ENCODE assay signal across 9 mouse cellular contexts in the genomic region with DNA sequence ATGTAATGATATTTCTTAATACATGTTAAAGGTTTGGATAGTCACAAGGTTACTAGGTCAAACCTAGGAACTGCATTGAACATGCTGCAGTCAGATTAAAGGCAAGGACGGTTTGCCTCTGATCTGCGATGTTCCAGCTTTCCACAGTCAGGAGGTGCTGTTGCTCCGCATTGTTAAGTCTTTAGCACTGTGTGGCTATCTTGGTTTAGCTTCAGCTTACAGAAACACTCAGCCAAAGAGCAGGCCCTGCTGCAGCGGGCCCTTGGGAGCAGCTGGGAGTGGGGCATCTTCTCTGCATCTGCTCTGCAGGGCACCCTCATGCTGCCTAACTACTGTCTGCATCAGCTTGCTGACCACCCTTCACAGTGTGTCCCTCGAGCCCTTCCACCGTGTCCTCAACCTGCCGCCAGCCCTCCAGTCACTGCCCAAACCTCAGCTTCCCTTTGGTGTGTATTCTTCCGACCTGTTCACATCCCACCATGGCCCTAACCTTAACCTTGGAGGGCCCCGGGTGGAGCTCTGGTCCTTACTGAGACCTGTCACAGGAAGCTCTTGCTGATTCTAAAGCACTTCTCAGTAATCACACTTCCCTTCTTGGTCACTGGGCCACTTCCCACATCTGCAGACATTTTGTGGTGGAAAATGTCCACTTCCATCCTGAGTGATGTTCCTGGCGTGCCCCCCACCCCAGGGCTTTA. TPM values are rescaled to one million over a fixed set of nuclear protein-coding genes. Genes with fewer than 3 reads are reported as not detected.
DNase-seq lines count a peak whose midpoint lies in the region; ATAC-seq and TF ChIP-seq lines count a peak whose summit lies in the region.
"Had no signal": no experiment of that assay in that cellular context is flagged by ENCODE, and none has a peak within 500 bp of the region (broad histone marks: within the 10 kb centered on the region; RNA-seq: fewer than 3 reads in every experiment).

No protein-coding gene starts in this region.

- no peak overlapping the region for H3ac ChIP-seq in C2C12 (ENCODE audit: control insufficient read depth, insufficient read length, low read depth)

- no peaks in the 10 kb centered on the region for H3K36me3 ChIP-seq in hindbrain, embryonic 11.5 days (ENCODE audit: control insufficient read depth, insufficient read depth, low read length)
- H3K36me3 ChIP-seq in hindbrain, embryonic 10.5 days = peaks cover 44% of the 10 kb centered on the region
- no peaks in the 10 kb centered on the region for H3K36me3 ChIP-seq in C2C12 (ENCODE audit: control insufficient read depth, insufficient read depth)
- peaks cover 44% of the 10 kb centered on the region for H3K36me3 ChIP-seq in intestine, postnatal 0 days (ENCODE audit: control insufficient read depth, insufficient read depth)

- no peak overlapping the region for H3K4me3 ChIP-seq in hindbrain, embryonic 11.5 days (ENCODE audit: low read depth, low read length)
- H3K4me3 ChIP-seq in hindbrain, embryonic 10.5 days = no peak overlapping the region
- no peak overlapping the region for H3K4me3 ChIP-seq in C2C12 (ENCODE audit: insufficient read depth, poor library complexity, severe bottlenecking)
- H3K4me3 ChIP-seq in intestine, postnatal 0 days (ENCODE audit: low read depth, low read length) = no peak overlapping the region

- WGBS in hindbrain, embryonic 11.5 days = 58% methylated on average over 10 of the region's 10 CpGs
- 61% methylated on average over 10 of the region's 10 CpGs for WGBS in hindbrain, embryonic 10.5 days
- WGBS in intestine, postnatal 0 days = 56% methylated on average over 10 of the region's 10 CpGs

- H3K9me3 ChIP-seq in hindbrain, embryonic 11.5 days (ENCODE audit: control insufficient read depth, low read length) = no peaks in the 10 kb centered on the region
- H3K9me3 ChIP-seq in hindbrain, embryonic 10.5 days = no peaks in the 10 kb centered on the region
- H3K9me3 ChIP-seq in intestine, postnatal 0 days (ENCODE audit: control insufficient read depth) = no peaks in the 10 kb centered on the region
- H3K9me3 ChIP-seq: limb, embryonic 12.5 days had no signal

- TF ChIP-seq CTCF in C2C12 (IDR thresholded peaks at IDR 0.05; ENCODE audit: control insufficient read depth, insufficient read depth, insufficient read length) = peak; percentile 4
- TF ChIP-seq CTCF in intestine, postnatal 0 days (IDR thresholded peaks at IDR 0.05; ENCODE audit: low read depth) = peak; percentile 42

- no peak for DNase-seq in hindbrain, embryonic 11.5 days (ENCODE audit: low spot score)
- DNase-seq in hindbrain, embryonic 10.5 days (ENCODE audit: low spot score) = no peak
- DNase-seq in NIH3T3 (ENCODE audit: low read depth) = peak; percentile 59
- no peak for DNase-seq in left cerebral cortex, postnatal 4 days
- DNase-seq in left cerebral cortex, adult 9 months (ENCODE audit: low spot score in 2 of 2) = no peak
- no peak for DNase-seq in heart, postnatal 4 days

- ATAC-seq in hindbrain, embryonic 11.5 days (ENCODE audit: low FRiP score) = 0 out of 2 replicates have a peak, but pooled peaks have one; percentile 3
- ATAC-seq in intestine, postnatal 0 days = no peak

- H3K4me1 ChIP-seq in hindbrain, embryonic 11.5 days (replicated peaks; ENCODE audit: control insufficient read depth, insufficient read depth, low read length) = no peaks in the 10 kb centered on the region
- peaks cover 15% of the 10 kb centered on the region; the same call in 1 of the 2 replicates for H3K4me1 ChIP-seq in hindbrain, embryonic 10.5 days (replicated peaks)
- no peaks in the 10 kb centered on the region for H3K4me1 ChIP-seq in intestine, postnatal 0 days (replicated peaks; ENCODE audit: control insufficient read depth, insufficient read depth, low read length)

- no peak overlapping the region for H3K4me2 ChIP-seq in hindbrain, embryonic 11.5 days (replicated peaks; ENCODE audit: low read depth, low read length)
- H3K4me2 ChIP-seq in intestine, postnatal 0 days (replicated peaks; ENCODE audit: low read depth) = peak overlapping the region; percentile 58; the same call in 1 of the 2 replicates

- H3K79me3 ChIP-seq in C2C12 (ENCODE audit: low read depth) = no peaks in the 10 kb centered on the region

- no peaks in the 10 kb centered on the region for H3K27me3 ChIP-seq in hindbrain, embryonic 11.5 days (ENCODE audit: control insufficient read depth, insufficient read depth, low read length)
- H3K27me3 ChIP-seq in hindbrain, embryonic 10.5 days (ENCODE audit: insufficient read depth, poor library complexity, severe bottlenecking) = peaks cover 31% of the 10 kb centered on the region
- no peaks in the 10 kb centered on the region for H3K27me3 ChIP-seq in C2C12 (ENCODE audit: control insufficient read depth, insufficient read depth, insufficient read length)
- H3K27me3 ChIP-seq in intestine, postnatal 0 days (replicated peaks; ENCODE audit: control insufficient read depth, insufficient read depth, low read length) = no peaks in the 10 kb centered on the region

- H3K27ac ChIP-seq in hindbrain, embryonic 11.5 days (ENCODE audit: low read depth, low read length) = no peak overlapping the region
- H3K27ac ChIP-seq in hindbrain, embryonic 10.5 days = no peak overlapping the region
- H3K27ac ChIP-seq in intestine, postnatal 0 days (ENCODE audit: low read depth, low read length) = no peak overlapping the region
- H3K27ac ChIP-seq: limb, embryonic 12.5 days had no signal

- H3K9ac ChIP-seq in hindbrain, embryonic 11.5 days (ENCODE audit: low read depth, low read length) = no peak overlapping the region; the same call in 1 of the 2 replicates
- H3K9ac ChIP-seq in intestine, postnatal 0 days (ENCODE audit: low read depth, low read length) = no peak overlapping the region

- H3K79me2 ChIP-seq in C2C12 (ENCODE audit: control insufficient read depth, insufficient read depth) = no peaks in the 10 kb centered on the region

- intact Hi-C loops in left cerebral cortex, postnatal 4 days (cut with DNase I) = no loop called here

TF ChIP-seq in C2C12, 6 proteins besides CTCF, POLR2A, EP300 and RAD21:
- TF ChIP-seq FOSL1 (IDR thresholded peaks at IDR 0.05; ENCODE audit: insufficient read depth, low read length, poor library complexity, severe bottlenecking) (no peak), MYOD1 (IDR thresholded peaks at IDR 0.05; ENCODE audit: control insufficient read depth, insufficient read length, low read depth) (no peak), CEBPB (IDR thresholded peaks at IDR 0.05; ENCODE audit: low read depth) (no peak), MYOG (IDR thresholded peaks at IDR 0.05; ENCODE audit: control insufficient read depth, extremely low read depth, insufficient read length) (no peak), USF1 (IDR thresholded peaks at IDR 0.05; ENCODE audit: low read depth) (no peak), MAX (IDR thresholded peaks at IDR 0.05) (no peak)

RNA-seq across cellular contexts. Expression of a gene that starts 17.5 kb away (rescaled TPM):
- polyA plus RNA-seq in hindbrain, embryonic 11.5 days (2014; fragmentation: Nextera tagmentation; extraction: Ambion mirVana) = 9.2 and 10.7 TPM in 2 replicates
- 11.5 and 13.5 TPM in 2 replicates for polyA plus RNA-seq in hindbrain, embryonic 10.5 days (2016; fragmentation: Nextera tagmentation; extraction: Ambion mirVana)
- polyA plus RNA-seq in C2C12 (2012; fragmentation: generic; extraction: Trizol) = 7.5 TPM
- 29.0 and 29.4 TPM in 2 replicates for polyA plus RNA-seq in intestine, postnatal 0 days (2015; fragmentation: Nextera tagmentation; extraction: Ambion mirVana)
- 10 to 100 TPM; 19.3 to 21.5 TPM for total RNA-seq in left cerebral cortex, postnatal 4 days (2021)
- total RNA-seq in heart, postnatal 4 days (2021) = 10 to 100 TPM; 70.4 to 72.5 TPM

RNA-seq across cellular contexts. Expression of a gene that starts 21.7 kb away (rescaled TPM):
- 0.23 TPM in 1 of 2 replicates, not detected in the other for polyA plus RNA-seq in hindbrain, embryonic 11.5 days (2014; fragmentation: Nextera tagmentation; extraction: Ambion mirVana)
- 0.30 and 0.36 TPM in 2 replicates for polyA plus RNA-seq in hindbrain, embryonic 10.5 days (2016; fragmentation: Nextera tagmentation; extraction: Ambion mirVana)
- polyA plus RNA-seq in C2C12 (2012; fragmentation: generic; extraction: Trizol) = 18.1 TPM
- 17.7 and 19.6 TPM in 2 replicates for polyA plus RNA-seq in intestine, postnatal 0 days (2015; fragmentation: Nextera tagmentation; extraction: Ambion mirVana)
- under 1 TPM in 1 of 2 experiments, not detected in 1; 0.30 TPM for total RNA-seq in left cerebral cortex, postnatal 4 days (2021)
- total RNA-seq in heart, postnatal 4 days (2021) = 1 to 10 TPM in 1 of 2 experiments, under 1 TPM in 1; 0.55 to 1.5 TPM

RNA-seq across cellular contexts. Expression of a gene that starts 34.3 kb away (rescaled TPM):
- polyA plus RNA-seq in hindbrain, embryonic 11.5 days (2014; fragmentation: Nextera tagmentation; extraction: Ambion mirVana) = 14.5 and 17.2 TPM in 2 replicates
- polyA plus RNA-seq in hindbrain, embryonic 10.5 days (2016; fragmentation: Nextera tagmentation; extraction: Ambion mirVana) = 9.0 and 14.0 TPM in 2 replicates
- polyA plus RNA-seq in C2C12 (2012; fragmentation: generic; extraction: Trizol) = not detected
- 1.0 and 1.3 TPM in 2 replicates for polyA plus RNA-seq in intestine, postnatal 0 days (2015; fragmentation: Nextera tagmentation; extraction: Ambion mirVana)
- 10 to 100 TPM; 35.9 to 48.5 TPM for total RNA-seq in left cerebral cortex, postnatal 4 days (2021)
- total RNA-seq in heart, postnatal 4 days (2021) = under 1 TPM in 1 of 2 experiments, not detected in 1; 0.23 TPM

Comparison
In these comparisons a context has a peak if more than half of its experiments do, and no peak if none do; other contexts are left out.
1. RNA of a gene that starts 21.7 kb away (polyA plus RNA-seq): 17.7 to 19.6 TPM in intestine, postnatal 0 days and 18.1 TPM in C2C12 (single experiment); 0.30 to 0.36 TPM in hindbrain, embryonic 10.5 days and 0.23 TPM in hindbrain, embryonic 11.5 days; every median in the first group is over 10 times any median in the second.